Comparison of ENCODE assay signal across 8 mouse cellular contexts in the genomic region with DNA sequence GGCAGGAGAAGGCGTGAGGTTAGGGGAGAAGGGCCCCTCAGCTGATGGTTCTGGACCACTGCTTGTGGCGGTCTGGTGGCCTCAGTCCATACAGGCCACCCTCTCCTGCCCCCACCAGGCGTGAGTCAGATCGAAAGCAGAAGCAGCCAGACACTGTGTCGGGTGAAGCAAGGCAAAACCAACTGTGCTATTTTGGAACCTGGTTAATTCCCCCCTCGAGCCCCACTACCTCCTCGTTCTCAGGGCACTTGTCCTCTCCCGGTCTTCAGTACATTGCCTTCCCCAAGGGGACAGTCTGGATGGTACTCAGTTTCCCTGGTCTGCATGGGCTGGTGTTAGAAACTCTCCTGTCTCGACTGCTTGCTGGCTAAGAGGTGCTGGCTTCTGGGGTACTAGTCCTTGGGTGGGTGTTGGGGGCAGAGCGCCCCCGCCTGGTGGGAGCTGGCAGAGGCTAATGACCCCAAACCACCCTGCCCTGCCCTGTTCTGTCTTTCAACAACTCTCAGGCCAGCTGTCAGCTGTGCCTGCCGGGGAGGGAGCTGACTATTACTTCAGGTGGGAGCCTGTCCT. TPM values are rescaled to one million over a fixed set of nuclear protein-coding genes. Genes with fewer than 3 reads are reported as not detected.
DNase-seq lines count a peak whose midpoint lies in the region; ATAC-seq lines count a peak whose summit lies in the region.

No protein-coding gene starts in this region.

- peak; percentile 43 to 51 for DNase-seq in left cerebral cortex, postnatal 14 days (ENCODE audit: low spot score in 2 of 2)
- DNase-seq in left cerebral cortex, postnatal 4 days, result no peak
- DNase-seq in cerebellum, postnatal 14 days, result no peak
- DNase-seq in left cerebral cortex, adult 18-20 months (ENCODE audit: low spot score in 2 of 2), result no peak

- peak; percentile 78 for ATAC-seq in common myeloid progenitor, adult 5-6 weeks (replicated peaks; ENCODE audit: low read depth, poor library complexity, severe bottlenecking)
- peak; percentile 70 to 77 for ATAC-seq in hematopoietic stem cell, adult 5-6 weeks (replicated peaks in 1 of 2; ENCODE audit: insufficient read depth in 1 of 2, low FRiP score in 2 of 2, low TSS enrichment in 1 of 2, low read depth in 1 of 2, poor library complexity in 2 of 2, severe bottlenecking in 2 of 2)
- peak; percentile 72 for ATAC-seq in megakaryocyte progenitor cell, adult 5-6 weeks (replicated peaks; ENCODE audit: poor library complexity)
- no peak for ATAC-seq in frontal cortex, adult (ENCODE audit: low TSS enrichment)

- intact Hi-C loops in left cerebral cortex, postnatal 14 days (cut with DNase I), result no loop called here
- intact Hi-C loops in left cerebral cortex, postnatal 4 days (cut with DNase I), result no loop called here

RNA-seq across cellular contexts. Expression of a gene that starts 32.0 kb away (rescaled TPM):
- 10 to 100 TPM in 1 of 2 experiments, 1 to 10 TPM in 1; 8.0 to 13.3 TPM for total RNA-seq in left cerebral cortex, postnatal 14 days (2021)
- total RNA-seq in left cerebral cortex, postnatal 4 days (2021), result 1 to 10 TPM; 5.0 to 5.7 TPM
- total RNA-seq in common myeloid progenitor, adult 5-6 weeks (2017), result 5.8 and 6.4 TPM in 2 replicates
- 7.4 and 10.9 TPM in 2 replicates for total RNA-seq in hematopoietic stem cell, adult 5-6 weeks (2017)
- 6.5 and 7.5 TPM in 2 replicates for total RNA-seq in megakaryocyte progenitor cell, adult 5-6 weeks (2015)
- total RNA-seq in megakaryocyte progenitor cell, adult 5-6 weeks (2017), result 7.5 and 10.9 TPM in 2 replicates
- total RNA-seq in left cerebral cortex, adult 18-20 months (2021), result 10 to 100 TPM; 10.4 to 13.5 TPM

RNA-seq across cellular contexts. Expression of a gene that starts 42.1 kb away (rescaled TPM):
- not detected for total RNA-seq in left cerebral cortex, postnatal 14 days (2021)
- total RNA-seq in left cerebral cortex, postnatal 4 days (2021), result not detected
- not detected in 2 replicates for total RNA-seq in common myeloid progenitor, adult 5-6 weeks (2017)
- total RNA-seq in hematopoietic stem cell, adult 5-6 weeks (2017), result not detected in 2 replicates
- not detected in 2 replicates for total RNA-seq in megakaryocyte progenitor cell, adult 5-6 weeks (2015)
- not detected in 2 replicates for total RNA-seq in megakaryocyte progenitor cell, adult 5-6 weeks (2017)
- total RNA-seq in left cerebral cortex, adult 18-20 months (2021), result not detected

Comparison
In these comparisons a context has a peak if more than half of its experiments do, and no peak if none do; other contexts are left out.
1. DNase-seq: peak in left cerebral cortex, postnatal 14 days (2 of 2); none in left cerebral cortex, postnatal 4 days (single experiment), cerebellum, postnatal 14 days (0 of 2) and left cerebral cortex, adult 18-20 months (0 of 2).